Mouse (Mus musculus) cerebellum, adult 2 months (tissue): ENCODE data around the gene 1700092M07Rik.

ENCODE experiments used
- CTCF ChIP-seq: fragments of 200-500 bp; IDR thresholded peaks from 2 replicates; pipeline ENCODE4 v1.5.1; 2011; ENCODE audit warnings: low read depth, mild to moderate bottlenecking, control low read depth, low read length, moderate library complexity, borderline replicate concordance; ENCODE audit not compliant: insufficient read depth
- POLR2A ChIP-seq: fragments of 200-500 bp; IDR thresholded peaks from 2 replicates; pipeline ENCODE4 v1.6.1; 2011; ENCODE audit warnings: low read length, control low read depth, borderline replicate concordance; ENCODE audit not compliant: insufficient read depth

- TF ChIP-seq CTCF, result no peak
- no peak for TF ChIP-seq POLR2A
Measured at GRCm38 (mm10) chr19:8716767-8717475, 23.6 kb upstream of the 1700092M07Rik start.
